Mouse (Mus musculus) heart, embryonic 10.5 days (tissue): ENCODE results near the gene 1700021F07Rik. TPM values are rescaled to one million over a fixed set of nuclear protein-coding genes. Genes with fewer than 3 reads are reported as not detected.

ENCODE experiments used
- DNase-seq: peaks from one replicate; pipeline ENCODE4 v3.0.0-alpha.2; 2017; ENCODE audit warnings: low spot score
- H3K27ac ChIP-seq: fragments of 300-500 bp; sonication (generic); 2 replicates; pipeline ENCODE4 v1.5.1; 2016; ENCODE audit warnings: mild to moderate bottlenecking
- H3K27me3 ChIP-seq: fragments of 300-500 bp; sonication (generic); 2 replicates; pipeline ENCODE4 v1.6.1; 2016; ENCODE audit warnings: mild to moderate bottlenecking; ENCODE audit not compliant: poor library complexity, insufficient read depth, severe bottlenecking
- H3K36me3 ChIP-seq: fragments of 300-500 bp; sonication (generic); 2 replicates; pipeline ENCODE4 v1.6.1; 2016; ENCODE audit warnings: mild to moderate bottlenecking, moderate library complexity
- H3K4me1 ChIP-seq: fragments of 300-500 bp; sonication (generic); 2 replicates; pipeline ENCODE4 v1.6.1; 2016; ENCODE audit warnings: mild to moderate bottlenecking
- H3K4me3 ChIP-seq: fragments of 300-500 bp; sonication (generic); 2 replicates; pipeline ENCODE4 v1.5.1; 2016; ENCODE audit warnings: mild to moderate bottlenecking, moderate library complexity
- H3K9me3 ChIP-seq: fragments of 300-500 bp; sonication (generic); 2 replicates; pipeline ENCODE4 v1.6.1; 2016; ENCODE audit warnings: mild to moderate bottlenecking, moderate library complexity
- WGBS: fragments of 180-500 bp; shearing (Covaris S2); methylation state at CpG from one replicate; pipeline ENCODE4 v1.1.7; 2016; 5-methylcytosine and 5-hydroxymethylcytosine counted together
- polyA plus RNA-seq: library from polyadenylated mRNA; unstranded; fragments of >200 nt; fragmentation: Nextera tagmentation; extraction: Ambion mirVana; gene quantifications from 2 replicates; pipeline ENCODE4 v1.2.1, GENCODE M21; 2016

Gene 1700021F07Rik
- polyA plus RNA-seq, 1 experiment from 2014 or later: not detected

GRCm38 (mm10) chr2:173539781-173540180 lies 17.4 kb downstream of the 1700021F07Rik start:
- DNase-seq: no peak
- peaks cover 27% of the 10 kb centered on the region for H3K27me3 ChIP-seq
- no peak overlapping the region for H3K4me3 ChIP-seq
- WGBS: 41% methylated on average over 15 of the region's 15 CpGs
- H3K4me1 ChIP-seq: peaks cover 17% of the 10 kb centered on the region
- H3K36me3 ChIP-seq: no peaks in the 10 kb centered on the region
- no peak overlapping the region for H3K27ac ChIP-seq
- H3K9me3 ChIP-seq: no peaks in the 10 kb centered on the region

GRCm38 (mm10) chr2:173541748-173542147 lies 19.4 kb downstream of the 1700021F07Rik start:
- Histone ChIP-seq H3K9me3 (no peaks in the 10 kb centered on the region), H3K4me3 (no peak overlapping the region), H3K36me3 (no peaks in the 10 kb centered on the region), H3K27ac (no peak overlapping the region), H3K4me1 (peaks cover 17% of the 10 kb centered on the region), H3K27me3 (peaks cover 38% of the 10 kb centered on the region)
- no peak for DNase-seq
- WGBS: 22% methylated on average over 4 of the region's 4 CpGs

DNA sequence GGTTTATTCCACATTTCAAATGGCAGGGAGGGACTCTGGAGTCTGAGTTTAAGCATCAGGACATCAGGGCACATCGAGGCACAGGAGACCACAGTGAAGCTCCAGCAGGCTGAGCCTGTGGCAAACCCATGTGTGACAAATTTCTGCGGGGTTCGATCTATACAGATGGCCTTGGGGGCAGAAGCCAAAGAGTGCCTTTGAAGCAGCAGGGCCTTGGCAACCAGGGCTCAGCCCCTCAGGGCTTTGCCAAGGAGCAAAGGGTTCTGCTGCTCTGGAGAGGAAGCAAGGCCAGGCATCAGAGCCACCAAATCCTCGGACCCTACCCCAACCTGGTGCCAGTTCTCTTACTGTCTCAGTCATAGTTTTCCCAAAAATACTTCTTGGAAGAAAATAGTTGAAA lies 20.3 kb downstream of the 1700021F07Rik start:
- no peak overlapping the region for H3K27ac ChIP-seq
- no peak overlapping the region for H3K4me3 ChIP-seq
- no peaks in the 10 kb centered on the region for H3K36me3 ChIP-seq
- H3K9me3 ChIP-seq: no peaks in the 10 kb centered on the region
- whole genome bisulfite sequencing: 83% methylated on average over 4 of the region's 4 CpGs
- peaks cover 17% of the 10 kb centered on the region for H3K4me1 ChIP-seq
- no peak for DNase-seq
- H3K27me3 ChIP-seq: peaks cover 46% of the 10 kb centered on the region

- 45% methylated on average over 15 of the region's 15 CpGs for WGBS
- Histone ChIP-seq H3K36me3 (no peaks in the 10 kb centered on the region), H3K4me3 (no peak overlapping the region), H3K9me3 (no peaks in the 10 kb centered on the region), H3K27me3 (peaks cover 53% of the 10 kb centered on the region), H3K4me1 (peaks cover 8% of the 10 kb centered on the region; the same call in 1 of the 2 replicates), H3K27ac (no peak overlapping the region)
- DNase-seq: peak; percentile 81
Measured at GRCm38 (mm10) chr2:173545992-173546703, 23.8 kb downstream of the 1700021F07Rik start.

- no peaks in the 10 kb centered on the region for H3K9me3 ChIP-seq
- peaks cover 58% of the 10 kb centered on the region for H3K27me3 ChIP-seq
- H3K4me1 ChIP-seq: no peaks in the 10 kb centered on the region
- no peak overlapping the region for H3K27ac ChIP-seq
- no peak overlapping the region for H3K4me3 ChIP-seq
- no peak for DNase-seq
- WGBS: 90% methylated on average over 10 of the region's 10 CpGs
- H3K36me3 ChIP-seq: no peaks in the 10 kb centered on the region
Measured at GRCm38 (mm10) chr2:173549236-173549635, 26.9 kb downstream of the 1700021F07Rik start.

GRCm38 (mm10) chr2:173550681-173551080 lies 28.3 kb downstream of the 1700021F07Rik start:
- Histone ChIP-seq H3K27me3 (peaks cover 58% of the 10 kb centered on the region), H3K4me3 (no peak overlapping the region), H3K9me3 (no peaks in the 10 kb centered on the region), H3K36me3 (no peaks in the 10 kb centered on the region), H3K27ac (no peak overlapping the region), H3K4me1 (no peaks in the 10 kb centered on the region)
- 61% methylated on average over 6 of the region's 6 CpGs for WGBS
- DNase-seq: no peak

DNA sequence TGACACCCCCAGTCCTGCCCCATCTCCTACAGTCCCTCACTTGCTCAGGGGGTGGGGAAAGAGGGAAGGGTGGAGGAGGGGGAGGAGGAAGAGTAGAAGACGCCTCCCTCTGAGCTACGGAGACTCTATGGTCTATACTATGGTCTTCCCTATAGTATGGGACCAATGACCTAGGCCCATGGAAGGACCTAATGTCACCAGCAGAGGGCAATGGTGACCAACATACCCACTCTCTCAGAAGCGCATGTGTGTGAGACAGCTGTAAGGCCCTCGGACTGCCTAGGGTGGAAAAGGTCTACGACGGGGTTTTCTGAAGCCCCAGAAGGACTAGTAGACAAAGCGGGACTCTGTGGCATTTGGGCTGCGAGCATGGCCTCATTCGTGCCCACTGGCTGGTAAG lies 31.5 kb downstream of the 1700021F07Rik start:
- no peak for DNase-seq
- Histone ChIP-seq H3K27me3 (peaks cover 35% of the 10 kb centered on the region), H3K36me3 (no peaks in the 10 kb centered on the region), H3K9me3 (no peaks in the 10 kb centered on the region), H3K4me3 (no peak overlapping the region), H3K27ac (no peak overlapping the region), H3K4me1 (no peaks in the 10 kb centered on the region)
- WGBS: 44% methylated on average over 9 of the region's 9 CpGs

- H3K4me3 ChIP-seq: no peak overlapping the region
- 71% methylated on average over 12 of the region's 12 CpGs for WGBS
- DNase-seq: no peak
Measured at GRCm38 (mm10) chr2:173558754-173559396, 36.5 kb downstream of the 1700021F07Rik start.

GRCm38 (mm10) chr2:173561851-173562442 lies 39.6 kb downstream of the 1700021F07Rik start:
- no peaks in the 10 kb centered on the region; the same call in 1 of the 2 replicates for H3K27me3 ChIP-seq
- no peak for DNase-seq
- H3K4me3 ChIP-seq: no peak overlapping the region
- peaks cover 9% of the 10 kb centered on the region; the same call in 1 of the 2 replicates for H3K4me1 ChIP-seq
- WGBS: 39% methylated on average over 5 of the region's 5 CpGs
- H3K9me3 ChIP-seq: no peaks in the 10 kb centered on the region
- no peak overlapping the region for H3K27ac ChIP-seq
- H3K36me3 ChIP-seq: no peaks in the 10 kb centered on the region

More at GRCm38 (mm10) chr2:173558754-173559396, 36.5 kb downstream of the 1700021F07Rik start:
- Histone ChIP-seq H3K27me3 (peaks cover 15% of the 10 kb centered on the region), H3K4me1 (no peaks in the 10 kb centered on the region), H3K9me3 (no peaks in the 10 kb centered on the region), H3K27ac (no peak overlapping the region), H3K36me3 (no peaks in the 10 kb centered on the region)

GRCm38 (mm10) chr2:173563336-173563735 lies 41.0 kb downstream of the 1700021F07Rik start:
- H3K27ac ChIP-seq: no peak overlapping the region
- no peak for DNase-seq

DNA sequence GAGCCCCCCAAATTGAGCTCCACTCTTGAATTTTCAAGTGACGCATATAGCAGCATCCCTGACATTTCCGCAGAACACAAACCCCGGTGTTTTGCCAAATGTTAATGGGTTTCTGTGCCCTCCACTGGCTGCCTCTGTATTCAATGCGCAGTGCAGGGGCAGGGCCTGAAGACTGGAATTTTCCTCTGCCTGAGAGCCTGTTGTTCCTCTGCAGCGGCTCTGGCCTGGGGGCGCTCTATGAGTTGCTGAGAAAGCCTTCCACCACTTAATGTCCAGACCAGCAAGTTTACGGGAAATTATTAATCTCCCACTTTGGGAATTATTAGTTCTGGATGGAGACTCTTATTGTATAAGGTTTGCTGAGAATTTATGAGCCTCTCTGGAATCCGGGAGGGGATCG lies 41.8 kb downstream of the 1700021F07Rik start:
- Histone ChIP-seq H3K27ac (no peak overlapping the region), H3K4me3 (no peak overlapping the region), H3K4me1 (peaks cover 9% of the 10 kb centered on the region; the same call in 1 of the 2 replicates), H3K36me3 (no peaks in the 10 kb centered on the region), H3K9me3 (no peaks in the 10 kb centered on the region), H3K27me3 (no peaks in the 10 kb centered on the region; the same call in 1 of the 2 replicates)
- no peak for DNase-seq
- WGBS: 72% methylated on average over 9 of the region's 9 CpGs

More at GRCm38 (mm10) chr2:173563336-173563735, 41.0 kb downstream of the 1700021F07Rik start:
- WGBS: 68% methylated on average over 7 of the region's 7 CpGs
- H3K36me3 ChIP-seq: no peaks in the 10 kb centered on the region
- no peaks in the 10 kb centered on the region for H3K9me3 ChIP-seq
- peaks cover 9% of the 10 kb centered on the region; the same call in 1 of the 2 replicates for H3K4me1 ChIP-seq
- no peaks in the 10 kb centered on the region; the same call in 1 of the 2 replicates for H3K27me3 ChIP-seq
- no peak overlapping the region for H3K4me3 ChIP-seq
